Mouse (Mus musculus) ES-CJ7 (cell line): ENCODE data around the gene Ralgps1.
A peak's percentile ranks its signal among the peaks of the same experiment; 100 is the strongest.

Experiments
- DNase-seq: peaks from one replicate; pipeline ENCODE4 v3.0.0; 2011; ENCODE audit warnings: low read depth, low spot score

The Ralgps1 gene

GRCm38 (mm10) chr2:33176921-33177320 lies 194.4 kb downstream of the Ralgps1 start:
- no peak for DNase-seq

- no peak for DNase-seq
These were observed 194.8 kb downstream of the Ralgps1 start for GRCm38 (mm10) chr2:33176516-33176915.

GRCm38 (mm10) chr2:33173686-33174085 lies 197.6 kb downstream of the Ralgps1 start:
- DNase-seq, result no peak

- DNase-seq, result no peak
These were observed 198.2 kb downstream of the Ralgps1 start for GRCm38 (mm10) chr2:33173126-33173525.

- no peak for DNase-seq
These were observed 200.3 kb downstream of the Ralgps1 start for GRCm38 (mm10) chr2:33170777-33171565.

- DNase-seq, result no peak
These were observed 201.8 kb downstream of the Ralgps1 start for GRCm38 (mm10) chr2:33169445-33169844.

- DNase-seq, result no peak
These were observed 204.2 kb downstream of the Ralgps1 start for GRCm38 (mm10) chr2:33167060-33167459.

GRCm38 (mm10) chr2:33165710-33166374 lies 205.4 kb downstream of the Ralgps1 start:
- DNase-seq, result no peak

- no peak for DNase-seq
These were observed 206.1 kb downstream of the Ralgps1 start for GRCm38 (mm10) chr2:33165229-33165628.

- DNase-seq, result no peak
These were observed 206.6 kb downstream of the Ralgps1 start for GRCm38 (mm10) chr2:33164646-33165045.

GRCm38 (mm10) chr2:33162126-33162525 lies 209.2 kb downstream of the Ralgps1 start:
- DNase-seq, result no peak

GRCm38 (mm10) chr2:33160326-33160973 lies 210.8 kb downstream of the Ralgps1 start:
- no peak for DNase-seq

GRCm38 (mm10) chr2:33159593-33159992 lies 211.7 kb downstream of the Ralgps1 start:
- peak; percentile 61 for DNase-seq

GRCm38 (mm10) chr2:33158895-33159294 lies 212.4 kb downstream of the Ralgps1 start:
- DNase-seq, result no peak

GRCm38 (mm10) chr2:33156283-33156781 lies 215.0 kb downstream of the Ralgps1 start:
- DNase-seq, result no peak

- DNase-seq, result peak; percentile 82
These were observed 216.4 kb downstream of the Ralgps1 start for GRCm38 (mm10) chr2:33154751-33155372.

GRCm38 (mm10) chr2:33146994-33147393 lies 224.3 kb downstream of the Ralgps1 start:
- no peak for DNase-seq

GRCm38 (mm10) chr2:33143292-33143691 lies 228.0 kb downstream of the Ralgps1 start:
- DNase-seq, result no peak

- no peak for DNase-seq
These were observed 232.8 kb downstream of the Ralgps1 start for GRCm38 (mm10) chr2:33138491-33138890.

- DNase-seq, result no peak
These were observed 233.6 kb downstream of the Ralgps1 start for GRCm38 (mm10) chr2:33137731-33138130.

GRCm38 (mm10) chr2:33137244-33137643 lies 234.0 kb downstream of the Ralgps1 start:
- DNase-seq, result no peak

GRCm38 (mm10) chr2:33136366-33136765 lies 234.9 kb downstream of the Ralgps1 start:
- no peak for DNase-seq
